Mouse (Mus musculus) kidney, postnatal 14 days (tissue): ENCODE results near the gene Pigk.

Experiments
- DNase-seq: peaks from one replicate; pipeline ENCODE4 v3.0.0; 2022; ENCODE audit warnings: mixed read lengths

Pigk gene

DNA sequence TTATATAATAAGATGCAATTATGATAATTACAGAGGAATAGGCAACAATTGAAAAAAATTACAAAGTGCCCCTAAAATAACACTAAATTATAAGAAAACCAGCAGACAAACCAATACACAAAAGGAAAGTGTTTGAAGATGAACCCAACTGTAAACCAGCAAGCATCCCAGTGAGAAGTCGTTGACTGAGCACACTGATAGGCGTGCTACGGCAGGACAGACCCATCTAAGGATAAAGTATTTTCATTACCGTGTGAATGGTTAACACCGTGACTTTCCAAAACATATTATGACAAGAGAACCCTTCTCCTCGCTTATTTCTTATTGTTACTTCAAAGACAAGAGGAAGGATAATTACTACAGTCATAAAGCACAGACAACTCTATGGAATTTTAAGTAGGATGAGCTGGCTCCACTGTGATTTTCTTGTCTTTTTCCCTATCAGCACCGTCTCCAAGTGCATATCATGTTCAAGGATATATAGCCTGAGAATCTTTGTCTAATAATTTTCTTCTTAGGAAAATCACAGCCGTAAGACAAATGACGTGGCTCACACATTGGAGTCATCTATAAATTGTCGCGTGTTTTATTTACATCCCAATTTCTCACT, 233.2 kb downstream of the Pigk start:
- DNase-seq = no peak

- DNase-seq = no peak
Measured at GRCm38 (mm10) chr3:152948556-152948955, 234.7 kb downstream of the Pigk start.

DNA sequence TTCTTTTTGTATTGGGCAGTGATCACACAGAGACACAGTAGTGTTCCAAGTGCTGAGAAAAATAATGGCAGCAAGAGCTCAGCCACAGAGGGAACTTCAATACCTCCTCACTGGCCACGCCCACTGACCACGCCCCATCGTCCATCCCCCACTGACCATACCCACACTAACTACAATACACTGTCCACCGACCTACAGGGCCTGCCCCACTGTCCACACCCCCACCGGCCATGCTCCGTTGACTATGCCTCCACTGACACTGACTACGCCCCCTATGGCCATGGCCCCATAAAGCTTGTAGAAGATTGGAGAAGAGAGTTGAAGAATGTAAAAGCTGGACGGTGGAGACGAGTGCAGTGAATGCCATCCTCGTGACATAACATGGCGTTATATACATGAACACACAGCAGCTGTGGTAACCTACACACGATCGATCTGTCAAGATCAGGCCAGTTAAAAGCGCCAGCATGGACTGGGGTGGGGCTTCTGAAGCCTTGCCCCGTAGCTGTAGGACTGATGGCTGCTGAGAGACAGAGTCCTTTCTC, 235.4 kb downstream of the Pigk start:
- no peak for DNase-seq

- DNase-seq = no peak
Measured at GRCm38 (mm10) chr3:152950299-152950698, 236.4 kb downstream of the Pigk start.

- no peak for DNase-seq
Measured at GRCm38 (mm10) chr3:152950914-152951313, 237.0 kb downstream of the Pigk start.

- no peak for DNase-seq
Measured at GRCm38 (mm10) chr3:152951634-152952545, 238.0 kb downstream of the Pigk start.

DNA sequence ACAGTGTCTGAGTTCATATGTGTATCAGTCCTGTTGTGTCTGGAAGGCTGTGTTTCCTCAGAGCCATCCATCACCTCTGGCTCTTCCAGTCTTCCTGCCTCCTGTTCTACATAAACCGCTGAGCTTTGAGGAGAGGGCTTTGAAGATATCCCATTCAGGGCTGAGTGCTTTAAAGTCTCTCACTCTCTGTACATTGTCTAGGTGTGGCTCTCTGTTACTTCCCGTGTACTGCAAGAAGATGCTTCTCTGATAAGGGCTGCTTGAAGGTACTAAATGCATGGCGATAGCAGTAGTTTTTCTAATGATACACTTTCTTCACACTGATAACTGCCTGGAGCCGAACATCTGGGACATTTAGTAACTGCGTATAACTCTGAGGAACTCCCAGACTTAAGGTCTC, 242.1 kb downstream of the Pigk start:
- no peak for DNase-seq

- DNase-seq = no peak
Measured at GRCm38 (mm10) chr3:152956771-152957170, 242.9 kb downstream of the Pigk start.

DNA sequence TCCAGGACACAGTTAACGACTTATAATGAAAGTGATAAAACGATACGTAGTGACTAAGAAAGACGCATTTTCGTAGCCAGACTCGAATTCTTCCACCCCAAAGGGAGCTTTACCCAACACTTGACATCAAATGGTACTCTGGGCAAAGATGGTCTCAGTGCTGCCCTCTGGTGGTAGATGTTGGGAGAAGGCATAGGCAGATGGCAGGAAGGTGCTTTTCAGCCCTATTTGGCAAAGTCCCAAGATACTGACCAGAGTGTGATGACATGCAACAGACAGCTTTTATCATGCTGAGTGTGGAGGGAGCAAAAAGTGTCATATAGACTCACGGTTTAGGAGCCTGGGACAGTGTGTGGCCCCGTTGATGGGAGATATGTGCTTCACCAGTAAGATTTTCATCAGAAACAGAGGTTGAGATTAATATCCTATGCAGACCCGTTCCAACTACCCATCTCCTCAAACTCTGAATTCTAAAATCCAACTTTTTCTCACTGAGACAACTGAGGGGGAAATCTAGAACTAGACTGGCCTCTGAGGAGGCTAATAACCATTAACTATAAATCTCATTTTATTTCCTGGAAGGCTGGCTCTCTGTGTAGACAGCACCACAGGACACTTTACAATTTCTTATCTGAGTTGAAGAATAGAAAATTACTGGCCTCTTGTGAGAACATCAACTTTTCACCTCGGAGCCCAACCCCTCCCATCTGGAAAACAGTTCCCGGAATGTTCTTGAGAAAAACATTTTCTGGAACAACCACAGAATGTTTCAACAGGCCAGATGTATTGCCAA, 244.7 kb downstream of the Pigk start:
- DNase-seq = peak; percentile 65

GRCm38 (mm10) chr3:152961855-152962376, 248.0 kb downstream of the Pigk start:
- no peak for DNase-seq

DNA sequence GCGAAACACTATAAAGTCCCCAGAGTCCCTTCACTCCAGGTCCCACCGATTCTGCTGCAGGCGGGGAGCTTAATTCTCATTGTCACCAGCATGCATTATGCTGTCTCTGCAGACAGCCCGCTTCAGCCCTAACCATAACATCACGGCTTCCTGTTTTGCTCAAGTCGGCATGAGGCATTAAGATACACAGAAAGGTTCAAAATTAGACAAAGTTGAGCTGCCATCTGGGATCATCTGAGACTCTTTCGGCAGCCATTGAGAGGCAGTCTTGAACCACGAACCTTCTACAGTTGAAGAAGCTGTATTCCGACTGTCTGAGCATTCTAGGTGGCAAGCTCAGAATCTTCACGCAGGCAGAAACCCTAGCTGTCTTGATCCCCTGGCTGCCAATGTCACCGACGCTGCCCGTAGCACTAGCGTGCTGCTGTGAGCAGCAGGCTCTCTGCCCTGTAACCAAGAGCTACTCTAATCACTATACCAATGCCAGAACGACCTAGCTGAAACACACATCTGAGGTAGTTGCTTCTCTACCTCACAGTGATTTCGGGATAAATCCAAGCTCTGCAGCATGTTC, 256.0 kb downstream of the Pigk start:
- DNase-seq = no peak

DNA sequence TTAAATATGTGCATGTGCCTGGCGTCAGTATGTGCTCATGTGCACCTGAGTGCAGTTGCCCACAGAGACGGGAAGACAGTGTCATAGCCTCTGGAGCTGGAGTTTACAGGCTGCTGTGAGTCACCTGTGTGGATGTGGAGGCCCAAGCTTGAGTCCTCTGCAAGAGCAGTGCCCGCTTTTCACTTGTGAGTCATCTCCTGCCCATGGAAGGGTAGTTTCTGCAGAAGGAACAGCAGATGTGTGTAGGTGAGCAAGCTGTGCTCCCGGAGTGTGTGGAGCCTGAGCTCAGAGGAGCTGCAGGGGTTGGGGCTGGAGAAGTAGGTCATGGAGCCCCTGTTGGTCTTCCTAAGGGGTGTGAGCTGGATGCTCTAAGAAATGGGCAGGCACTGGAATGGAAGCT, 257.5 kb downstream of the Pigk start:
- DNase-seq = no peak

DNA sequence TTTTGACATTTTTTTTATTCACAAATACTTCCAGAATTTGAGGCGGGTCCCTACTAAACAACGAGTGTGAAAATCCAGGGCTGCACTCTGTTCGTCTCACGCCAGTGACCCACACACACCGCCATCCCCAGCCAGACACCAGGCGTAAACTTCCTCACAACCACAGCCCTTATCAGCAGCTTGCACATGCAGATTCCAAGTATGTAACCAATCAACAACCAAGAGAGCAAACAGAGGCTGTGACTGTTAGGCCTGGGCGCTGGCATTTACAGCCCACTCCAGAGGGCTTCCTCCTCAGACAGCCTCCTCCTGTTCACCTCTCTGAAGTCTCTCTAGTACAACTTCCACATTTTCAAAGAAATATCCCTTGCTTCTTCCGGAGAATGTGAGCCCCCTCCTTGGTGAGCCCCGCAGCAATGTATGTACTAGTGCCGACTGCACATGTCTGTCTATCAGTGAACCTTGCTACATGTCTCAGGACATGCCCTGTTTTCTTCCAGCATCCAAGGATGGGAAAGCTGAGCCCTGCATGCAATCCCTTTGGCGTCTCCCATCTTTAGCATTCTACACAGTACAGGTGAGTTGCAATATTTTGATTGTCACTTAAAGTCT, 265.7 kb downstream of the Pigk start:
- DNase-seq = no peak

- peak; percentile 37 for DNase-seq
Measured at GRCm38 (mm10) chr3:152980431-152980830, 266.5 kb downstream of the Pigk start.

DNA sequence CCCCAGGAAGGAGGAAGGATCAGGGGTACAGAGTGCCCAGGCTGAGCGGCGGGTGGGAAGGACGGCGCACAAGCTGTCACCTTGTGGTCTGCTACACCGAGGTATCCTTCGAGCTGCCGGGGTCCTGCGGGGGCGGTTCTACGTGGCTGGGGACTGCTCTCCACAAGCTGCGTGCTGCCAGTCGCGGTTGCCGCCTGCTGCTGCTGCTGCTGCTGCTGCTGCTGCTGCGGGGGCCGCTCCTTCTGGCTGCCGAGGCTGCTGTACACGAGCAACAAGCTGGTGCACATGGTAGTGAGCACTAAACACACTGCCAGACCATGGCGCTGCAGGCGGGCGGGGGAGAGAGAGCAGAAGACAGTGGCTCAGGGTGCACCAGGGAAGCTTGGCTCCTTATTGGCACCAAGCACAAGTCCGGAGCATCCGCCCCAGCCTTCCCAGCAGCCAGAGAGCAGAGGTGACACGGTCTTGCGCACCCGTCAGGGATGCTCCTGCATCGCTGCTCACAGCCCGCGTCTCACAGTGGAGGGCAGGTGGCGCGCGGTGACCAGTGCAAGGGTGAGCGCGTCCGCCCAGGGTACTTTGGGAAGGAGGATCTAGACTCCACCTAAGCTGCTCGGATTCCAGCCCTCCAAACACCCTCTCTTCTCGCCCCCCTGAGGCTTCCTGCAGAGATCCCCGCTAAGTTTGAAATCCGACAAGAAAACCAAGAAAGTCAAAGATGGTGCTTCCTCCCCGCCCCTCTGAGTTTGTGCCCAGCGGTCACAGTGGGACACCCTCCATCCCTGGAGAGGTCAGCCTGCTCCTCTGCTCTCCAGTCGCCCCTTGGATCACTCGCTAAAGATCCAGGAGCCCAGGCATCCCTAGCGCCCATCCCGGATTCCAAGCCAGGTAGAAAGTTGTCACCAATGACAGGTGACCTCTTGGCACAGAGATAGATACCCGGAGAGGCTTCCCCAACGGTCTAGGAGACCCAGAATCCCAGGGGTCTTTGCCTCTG, 267.4 kb downstream of the Pigk start:
- DNase-seq = peak; percentile 9

DNA sequence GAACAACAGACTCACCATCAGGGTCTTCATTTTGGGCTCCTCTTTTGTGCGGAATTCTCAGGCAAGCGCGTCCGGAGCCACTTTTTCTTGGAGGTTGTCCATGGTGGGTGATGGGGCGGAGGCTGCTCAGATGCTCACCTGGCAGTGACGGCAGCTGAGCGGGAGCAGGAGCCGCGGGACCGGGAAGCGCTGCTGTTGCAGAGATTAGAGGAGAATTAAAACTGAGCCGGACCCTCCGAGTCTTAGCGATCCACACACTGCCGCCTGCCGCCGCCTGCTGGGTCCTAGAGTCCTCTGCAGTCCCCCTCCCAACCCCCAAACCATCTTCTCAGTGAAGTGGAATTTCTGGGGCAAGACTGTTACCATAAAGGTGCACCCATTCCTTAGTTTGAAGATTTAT, 268.1 kb downstream of the Pigk start, which contains the start of gene St6galnac5:
TSS of gene St6galnac5 (minus strand) at position 259 of the 400 bp plus-strand sequence.
- DNase-seq = peak; percentile 15

DNA sequence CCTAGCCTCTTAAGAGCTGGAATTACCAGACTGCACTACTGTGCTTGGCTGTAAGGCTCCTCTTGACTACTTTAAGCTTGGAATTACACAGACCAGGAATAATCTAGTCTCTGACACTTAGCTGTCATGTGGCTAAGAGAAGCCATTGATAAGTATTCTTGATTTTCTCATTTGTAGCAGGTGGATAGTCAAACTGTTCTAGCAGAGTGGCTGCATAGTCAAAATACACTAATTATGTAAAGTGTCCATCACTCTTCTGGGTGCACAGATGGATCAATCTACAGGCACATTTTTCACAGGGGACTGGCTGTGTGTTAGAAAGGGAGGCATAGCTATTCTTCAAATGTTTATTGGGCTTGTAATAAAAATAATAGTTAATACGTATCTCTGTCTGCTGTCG, 276.9 kb downstream of the Pigk start:
- DNase-seq = no peak

DNA sequence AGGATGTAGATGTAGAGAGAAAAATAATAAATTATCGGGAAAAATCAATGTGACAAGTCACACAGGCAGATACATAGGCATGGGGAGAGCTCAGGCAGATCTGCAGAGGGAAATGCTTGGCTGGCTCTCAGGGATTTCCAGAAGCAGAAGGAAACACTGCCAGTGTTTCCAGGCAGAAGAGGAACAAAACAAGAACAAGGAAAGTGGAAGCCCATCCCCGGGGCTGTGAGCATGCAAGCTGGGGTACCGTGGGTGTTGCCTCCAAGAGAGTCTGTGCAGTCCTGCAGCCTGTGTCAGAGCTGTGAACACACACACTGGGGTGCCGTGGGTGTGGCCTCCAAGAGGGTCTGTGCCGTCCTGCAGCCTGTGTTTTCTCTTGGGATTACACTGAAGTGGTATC, 279.7 kb downstream of the Pigk start:
- DNase-seq = no peak

- peak; percentile 40 for DNase-seq
Measured at GRCm38 (mm10) chr3:152998106-152998505, 284.2 kb downstream of the Pigk start.

DNA sequence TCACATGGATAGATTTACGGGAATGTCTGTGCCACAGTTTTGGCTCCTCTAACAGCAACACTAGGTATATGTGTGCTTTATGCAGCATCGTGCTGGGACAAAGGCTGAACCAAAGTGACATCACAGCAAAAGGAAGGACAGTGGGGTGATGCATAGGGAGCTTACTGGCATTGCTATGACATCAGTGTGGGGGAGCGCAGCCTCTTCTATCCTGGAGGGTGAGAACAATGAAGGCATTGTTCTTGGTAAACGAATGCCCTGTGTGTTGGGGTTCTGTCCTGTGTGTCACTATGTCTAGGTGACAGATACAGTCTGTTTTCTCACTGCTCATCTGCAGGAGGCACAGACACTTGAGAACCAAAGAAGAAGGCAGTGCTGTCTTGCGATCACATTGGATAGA, 285.0 kb downstream of the Pigk start:
- no peak for DNase-seq

DNA sequence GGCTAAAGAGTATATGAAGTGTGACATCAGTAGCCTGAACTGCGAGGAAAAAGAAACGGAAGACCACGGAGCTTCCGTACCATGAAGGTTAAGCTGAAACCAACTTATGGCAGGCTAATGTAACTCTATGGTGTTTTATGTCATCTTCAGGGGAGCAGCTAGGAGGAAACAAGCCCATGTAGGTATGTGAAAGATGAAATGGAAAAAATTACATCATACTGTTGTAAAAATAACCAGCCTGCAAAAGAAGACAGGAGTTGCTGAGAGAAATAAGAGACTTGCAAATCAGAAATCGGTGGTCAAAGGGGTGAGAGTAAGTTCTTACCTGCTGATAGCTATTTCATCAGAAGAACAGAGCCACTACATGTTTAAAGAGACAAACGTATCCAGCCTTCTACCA, 293.0 kb downstream of the Pigk start:
- no peak for DNase-seq
